Mouse (Mus musculus) olfactory bulb, adult 2 months (tissue): ENCODE measurements around the gene Ezh1.

Experiments
- CTCF ChIP-seq: fragments of 200-500 bp; IDR thresholded peaks from 2 replicates; pipeline ENCODE4 v1.5.1; 2012; ENCODE audit warnings: low read depth, mild to moderate bottlenecking, low read length, moderate library complexity; ENCODE audit not compliant: insufficient read depth
- POLR2A ChIP-seq: fragments of 200-500 bp; IDR thresholded peaks from 2 replicates; pipeline ENCODE4 v1.6.1; 2012; ENCODE audit warnings: mild to moderate bottlenecking, low read depth, low read length, moderate library complexity; ENCODE audit not compliant: insufficient read depth

DNA sequence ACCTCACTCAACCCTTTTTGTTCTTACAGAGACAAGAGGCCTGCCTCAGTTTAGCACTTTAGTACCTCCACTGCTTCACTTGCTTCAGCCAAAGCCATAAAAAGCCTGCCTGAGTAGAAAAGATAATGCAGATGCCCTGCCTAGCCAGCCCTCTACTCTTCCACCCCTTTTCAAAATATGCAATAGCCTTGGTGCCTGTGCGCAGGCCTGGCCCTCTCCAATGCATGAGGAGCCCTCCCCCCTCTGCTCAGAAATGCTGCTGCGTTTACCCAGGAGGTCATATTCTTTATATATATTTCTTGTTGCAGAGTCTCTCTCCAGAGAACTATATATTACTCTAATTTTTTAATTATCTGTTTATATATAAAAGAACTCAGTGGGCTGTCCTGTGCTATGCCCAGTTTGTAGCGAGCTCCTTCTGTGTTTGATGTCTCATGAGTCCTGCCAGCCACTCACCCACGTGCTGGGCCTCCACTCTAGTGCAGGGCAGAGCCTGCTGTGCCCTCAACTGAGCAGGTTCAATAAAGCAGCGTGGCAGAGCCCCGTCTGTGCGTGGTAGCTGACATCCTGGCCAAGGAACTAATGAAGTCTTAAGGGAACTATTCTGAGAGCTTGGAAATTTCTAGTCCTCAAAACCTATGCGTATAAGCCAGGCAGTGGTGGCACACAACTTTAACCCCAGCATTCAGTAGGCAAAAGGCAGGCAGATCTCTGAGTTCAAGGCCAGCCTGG, 35.9 kb downstream of the Ezh1 start:
- TF ChIP-seq CTCF = no peak
- no peak for TF ChIP-seq POLR2A
